Comparison of ENCODE assay signal across 19 mouse cellular contexts in genomic region chr7:44434089-44434488, GRCm38 (mm10). TPM values are rescaled to one million over a fixed set of nuclear protein-coding genes. Genes with fewer than 3 reads are reported as not detected.
A peak's percentile ranks its signal among the peaks of the same experiment; 100 is the strongest.
DNase-seq lines count a peak whose midpoint lies in the region; TF ChIP-seq lines count a peak whose summit lies in the region.
"Had no signal": no experiment of that assay in that cellular context is flagged by ENCODE, and none has a peak within 500 bp of the region (broad histone marks: within the 10 kb centered on the region; RNA-seq: fewer than 3 reads in every experiment).

No protein-coding gene starts in this region.

- no peak for TF ChIP-seq POLR2A in CH12.LX (IDR thresholded peaks at IDR 0.05; ENCODE audit: low read depth, low read length)

- TF ChIP-seq EP300 in CH12.LX (IDR thresholded peaks at IDR 0.05; ENCODE audit: low read length) = no peak

- H3K27me3 ChIP-seq in CH12.LX (replicated peaks) = peaks cover 69% of the 10 kb centered on the region

- in situ Hi-C loops in CH12.LX (cut with MboI; ENCODE audit: low pct_ligation_motif_present, low pct_unique_long_range_greater_than_20kb, low sequenced_read_pairs) = no loop called here

- no peak for TF ChIP-seq RAD21 in CH12.LX (IDR thresholded peaks at IDR 0.05; ENCODE audit: low read depth, low read length)

- no peak overlapping the region for H3K9ac ChIP-seq in CH12.LX (ENCODE audit: insufficient read depth, low read depth)

- H3K4me2 ChIP-seq in CH12.LX (ENCODE audit: insufficient read depth, low read depth, poor library complexity, severe bottlenecking) = peak overlapping the region; percentile 81

- dilution Hi-C loops in CH12.LX (cut with MboI; ENCODE audit: extremely low pct_ligation_motif_present, extremely low pct_unique_long_range_greater_than_20kb, low sequenced_read_pairs) = no loop called here

- TF ChIP-seq CTCF in CH12.LX (conservative IDR thresholded peaks at IDR 0.05 in 1 of 2, IDR thresholded peaks at IDR 0.05 in 1 of 2; ENCODE audit: low read depth in 2 of 2, low read length in 2 of 2) = no peak

- H3K4me1 ChIP-seq in CH12.LX (ENCODE audit: control insufficient read depth in 1 of 2, insufficient read depth in 2 of 2) = peaks cover 6 to 32% of the 10 kb centered on the region in 2 experiments

- peak; percentile 27 for DNase-seq in cerebellum, adult 9-10 months
- no peak for DNase-seq in cerebellum, adult 11-12 months
- peak; percentile 58 for DNase-seq in CH12.LX (ENCODE audit: extremely low read depth)
- no peak for DNase-seq in heart, adult 11 months
- DNase-seq: adrenal gland, adult 2 months; adrenal gland, adult 8-10 months; adrenal gland, postnatal 10 days; adrenal gland, postnatal 25 days; adrenal gland, postnatal 36 days; B cell, adult 2 months; cerebellum, adult 8-10 months had no signal

- no peaks in the 10 kb centered on the region for H3K36me3 ChIP-seq in CH12.LX (replicated peaks in 1 of 2; ENCODE audit: control insufficient read depth in 1 of 2, insufficient read depth in 1 of 2, low read length in 1 of 2)
- H3K36me3 ChIP-seq: G1E had no signal

- no peaks in the 10 kb centered on the region for H3K9me3 ChIP-seq in CH12.LX (replicated peaks; ENCODE audit: low read length)
- H3K9me3 ChIP-seq: G1E had no signal

- H3K79me2 ChIP-seq in CH12.LX (replicated peaks; ENCODE audit: control insufficient read depth, extremely low read depth, insufficient read depth, poor library complexity, severe bottlenecking) = no peaks in the 10 kb centered on the region

- no peak overlapping the region for H3K4me3 ChIP-seq in CH12.LX (replicated peaks in 1 of 3; ENCODE audit: low read depth in 2 of 3, low read length in 2 of 3, poor library complexity in 1 of 3)

- H3K27ac ChIP-seq in CH12.LX (ENCODE audit: insufficient read depth, low read depth) = no peak overlapping the region

TF ChIP-seq in CH12.LX, 34 proteins besides CTCF, POLR2A, EP300 and RAD21:
- peak; percentile 61; the same call in 1 of the 2 replicates for TF ChIP-seq IRF4 (IDR thresholded peaks at IDR 0.05; ENCODE audit: low read depth, low read length)
- TF ChIP-seq MXI1 (IDR thresholded peaks at IDR 0.05; ENCODE audit: low read depth, low read length) = peak; percentile 57; the same call in 1 of the 2 replicates
- peak; percentile 68 for TF ChIP-seq NRF1 (IDR thresholded peaks at IDR 0.05; ENCODE audit: low read depth, low read length)
- 0 out of 2 replicates have a peak, but pooled peaks have one; percentile 15 for TF ChIP-seq BHLHE40 (IDR thresholded peaks at IDR 0.05; ENCODE audit: low read depth, low read length)
- TF ChIP-seq POLR2AphosphoS2 (IDR thresholded peaks at IDR 0.05; ENCODE audit: low read depth, low read length) = no peak
- TF ChIP-seq ETS1 (conservative IDR thresholded peaks at IDR 0.05; ENCODE audit: low read depth, low read length) = peak; percentile 48
- no peak for TF ChIP-seq HCFC1 (IDR thresholded peaks at IDR 0.05; ENCODE audit: low read depth, low read length)
- TF ChIP-seq USF1 (IDR thresholded peaks at IDR 0.05; ENCODE audit: low read depth, low read length) = no peak
- TF ChIP-seq PAX5 (IDR thresholded peaks at IDR 0.05; ENCODE audit: low read length) = no peak
- TF ChIP-seq MEF2A (IDR thresholded peaks at IDR 0.05; ENCODE audit: borderline replicate concordance, low read depth, low read length) = no peak

RNA-seq across cellular contexts. Expression of gene Lrrc4b, which starts 5.3 kb away (rescaled TPM):
- total RNA-seq in CH12.LX (2012; rRNA removed) (0.04 TPM in 1 of 2 replicates, not detected in the other), CH12.LX (2014; rRNA removed) (not detected in 2 replicates)
- not detected in 2 replicates for polyA plus RNA-seq in CH12.LX (2012; ENCODE audit: insufficient read length, low read depth)
- polyA plus RNA-seq: activated CD4-positive, CD25-positive, alpha-beta regulatory T cell, adult 4 months; C2C12; CD4-positive, CD25-positive, alpha-beta regulatory T cell, adult 4 months; G1E had no signal

RNA-seq across cellular contexts. Expression of gene Aspdh, which starts 31.1 kb away (rescaled TPM):
- total RNA-seq in CH12.LX (2012; rRNA removed) = not detected in 2 replicates
- not detected in 2 replicates for total RNA-seq in CH12.LX (2014; rRNA removed)
- polyA plus RNA-seq in CH12.LX (2012; ENCODE audit: insufficient read length, low read depth) = not detected in 2 replicates
- total RNA-seq: adrenal gland, adult 18-20 months; ES-E14; G1E; MEL had no signal
- polyA plus RNA-seq: activated CD4-positive, CD25-positive, alpha-beta regulatory T cell, adult 4 months; C2C12; G1E; Patski had no signal

RNA-seq across cellular contexts. Expression of gene Josd2, which starts 33.7 kb away (rescaled TPM):
- total RNA-seq in CH12.LX (2012; rRNA removed) (53.0 and 57.7 TPM in 2 replicates), CH12.LX (2014; rRNA removed) (23.4 and 33.9 TPM in 2 replicates)
- 45.9 and 54.8 TPM in 2 replicates for polyA plus RNA-seq in CH12.LX (2012; ENCODE audit: insufficient read length, low read depth)

RNA-seq across cellular contexts. Expression of gene 1700008O03Rik, which starts 48.5 kb away (rescaled TPM):
- total RNA-seq in CH12.LX (2012; rRNA removed) = 0.17 and 0.81 TPM in 2 replicates
- total RNA-seq in CH12.LX (2014; rRNA removed) = not detected in 2 replicates
- polyA plus RNA-seq in CH12.LX (2012; ENCODE audit: insufficient read length, low read depth) = 0.74 and 1.7 TPM in 2 replicates
- total RNA-seq: MEL had no signal
- polyA plus RNA-seq: CD4-positive, CD25-positive, alpha-beta regulatory T cell, adult 4 months had no signal

RNA-seq across cellular contexts. Expression of gene Syt3, which starts 50.2 kb away (rescaled TPM):
- 0.08 and 0.17 TPM in 2 replicates for total RNA-seq in CH12.LX (2012; rRNA removed)
- total RNA-seq in CH12.LX (2014; rRNA removed) = 0.11 TPM in 1 of 2 replicates, not detected in the other
- 0.30 TPM in 1 of 2 replicates, not detected in the other for polyA plus RNA-seq in CH12.LX (2012; ENCODE audit: insufficient read length, low read depth)
- total RNA-seq: G1E had no signal
- polyA plus RNA-seq: activated CD4-positive, CD25-positive, alpha-beta regulatory T cell, adult 4 months; C2C12; CD4-positive, CD25-positive, alpha-beta regulatory T cell, adult 4 months had no signal

Comparison
In these comparisons a context has a peak if more than half of its experiments do, and no peak if none do; other contexts are left out.
1. DNase-seq: peak in cerebellum, adult 9-10 months (single experiment) and CH12.LX (single experiment); none in cerebellum, adult 11-12 months (single experiment) and heart, adult 11 months (single experiment).